Mouse (Mus musculus): ENCODE results near the gene Gm5346.
"Not testable (repeated sequence)": the region's sequence is repeated elsewhere in the genome, so short reads cannot be mapped to it uniquely, and the experiment has no call there.

Gene Gm5346

DNA sequence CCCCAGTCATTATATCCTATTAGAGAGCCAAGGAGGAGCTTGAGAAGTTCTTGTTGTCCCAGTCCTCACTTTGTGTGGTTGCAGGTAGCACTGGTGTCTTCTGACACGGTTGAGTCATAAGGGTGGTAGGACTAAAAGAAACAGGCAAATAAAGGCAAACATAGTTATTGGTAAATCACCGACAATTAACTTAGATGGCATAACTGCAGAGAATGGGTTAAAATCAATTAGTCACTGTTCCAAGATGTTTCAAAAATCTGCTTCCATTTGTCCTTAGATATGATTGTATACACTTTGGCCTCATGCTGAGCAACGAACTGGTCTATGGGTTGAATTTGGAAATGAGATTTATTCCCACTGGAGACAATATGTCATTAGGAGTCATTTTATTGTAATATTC is at the start of gene Gm5346:
Gm5346 (minus strand) TSS at position 101 of the 400 bp plus-strand sequence.
- DNase-seq (ENCODE audit: low read depth, low spot score): no peak
- Histone ChIP-seq H3K27me3 (ENCODE audit: control insufficient read depth, insufficient read depth, low read length, poor library complexity, severe bottlenecking) (no peaks in the 10 kb centered on the region), H3K36me3 (ENCODE audit: control insufficient read depth, insufficient read depth, low read length, poor library complexity, severe bottlenecking) (no peaks in the 10 kb centered on the region)

DNA sequence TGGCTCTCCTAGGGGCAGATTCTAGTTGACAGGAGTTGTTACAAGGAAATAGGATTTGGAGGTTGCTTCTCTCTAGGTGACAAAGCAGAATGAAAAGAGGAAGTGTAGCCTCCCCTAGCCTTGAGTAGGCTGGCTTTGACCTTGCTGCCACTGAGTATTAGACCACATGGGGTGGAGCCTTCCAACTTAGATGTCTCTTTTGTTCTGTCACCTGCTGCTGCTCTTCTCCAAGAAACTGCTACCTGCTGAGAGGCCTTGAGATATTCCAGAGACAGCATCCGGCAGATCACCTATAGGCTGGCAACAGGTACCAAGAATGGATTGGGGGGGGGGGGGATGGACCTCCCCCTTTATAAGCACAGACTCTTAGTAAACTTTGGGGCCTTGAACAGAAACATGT is 11.0 kb downstream of the Gm5346 start:
- DNase-seq (ENCODE audit: low read depth, low spot score): no peak
- Histone ChIP-seq H3K36me3 (ENCODE audit: control insufficient read depth, insufficient read depth, low read length, poor library complexity, severe bottlenecking) (no peaks in the 10 kb centered on the region), H3K27me3 (ENCODE audit: control insufficient read depth, insufficient read depth, low read length, poor library complexity, severe bottlenecking) (no peaks in the 10 kb centered on the region)

DNA sequence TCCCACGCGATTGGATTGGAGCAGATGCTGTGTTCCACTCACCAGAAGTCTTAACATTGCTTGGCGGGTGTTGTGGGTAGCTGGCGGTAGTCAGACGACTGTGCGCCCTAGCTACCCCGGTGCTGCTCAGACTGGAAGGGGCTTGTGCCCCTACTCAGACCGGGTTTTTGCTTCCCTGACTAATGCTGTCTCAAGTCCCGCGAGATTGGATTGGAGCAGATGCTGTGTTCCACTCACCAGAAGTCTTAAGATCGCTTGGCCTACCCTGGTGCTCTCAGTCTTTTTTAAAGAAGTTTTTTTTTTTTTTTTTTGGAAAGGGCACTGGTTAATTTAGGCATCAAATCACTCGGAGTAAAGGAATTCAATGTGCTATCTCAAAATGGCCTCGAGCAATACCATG is 23.4 kb downstream of the Gm5346 start:
- not testable (repeated sequence) for H3K36me3 ChIP-seq (ENCODE audit: control insufficient read depth, insufficient read depth, low read length, poor library complexity, severe bottlenecking); DNase-seq (ENCODE audit: low read depth, low spot score); H3K27me3 ChIP-seq (ENCODE audit: control insufficient read depth, insufficient read depth, low read length, poor library complexity, severe bottlenecking)

DNA sequence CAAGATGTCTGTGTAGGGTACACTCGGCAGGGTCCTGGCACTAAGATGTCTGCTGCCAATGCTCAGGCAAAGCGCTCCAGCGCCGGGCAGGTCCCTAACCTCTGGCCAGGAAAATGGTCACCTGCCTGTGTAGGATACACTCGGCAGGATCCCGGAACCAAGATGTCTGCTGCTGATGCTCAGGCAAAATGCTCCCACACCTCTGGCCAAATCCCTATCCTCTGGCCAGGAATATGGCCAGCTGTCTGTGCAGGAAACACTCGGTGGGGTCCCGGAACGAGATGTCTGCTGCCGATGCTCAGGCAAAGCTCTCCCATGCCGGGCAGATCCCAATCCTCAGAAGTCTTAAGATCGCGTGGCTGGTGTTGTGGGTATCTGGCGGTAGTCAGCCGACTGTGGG is 23.9 kb downstream of the Gm5346 start:
- H3K27me3 ChIP-seq (ENCODE audit: control insufficient read depth, insufficient read depth, low read length, poor library complexity, severe bottlenecking); DNase-seq (ENCODE audit: low read depth, low spot score); H3K36me3 ChIP-seq (ENCODE audit: control insufficient read depth, insufficient read depth, low read length, poor library complexity, severe bottlenecking): not testable (repeated sequence)

DNA sequence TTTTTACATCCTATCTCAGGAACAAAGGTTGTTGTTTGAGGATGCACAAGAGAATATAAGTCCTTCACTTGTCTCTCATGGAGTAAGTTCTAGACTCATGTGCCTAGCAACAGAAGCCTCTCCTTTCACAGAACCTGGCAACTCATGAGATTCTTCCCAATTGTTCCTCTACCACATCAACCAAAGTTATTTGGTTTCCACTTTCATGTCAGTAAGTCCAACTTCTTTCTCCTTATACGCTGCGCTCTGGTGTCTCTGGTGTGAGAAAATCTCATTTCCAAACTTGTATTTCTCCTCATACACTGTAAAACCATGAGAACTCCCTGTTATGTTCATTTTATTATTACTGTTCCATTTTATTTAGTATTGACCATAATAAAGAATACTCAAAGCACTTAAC is 50.5 kb downstream of the Gm5346 start, which contains the start of gene Adam26a:
Adam26a (minus strand) TSS at position 101 of the 400 bp plus-strand sequence.
- H3K27me3 ChIP-seq (ENCODE audit: control insufficient read depth, insufficient read depth, low read length, poor library complexity, severe bottlenecking); H3K36me3 ChIP-seq (ENCODE audit: control insufficient read depth, insufficient read depth, low read length, poor library complexity, severe bottlenecking); DNase-seq (ENCODE audit: low read depth, low spot score): not testable (repeated sequence)

All from splenic B cell, adult 2 months (primary cell).